Mouse (Mus musculus) stomach, embryonic 16.5 days (tissue): ENCODE results near the gene Dbp. TPM values are rescaled to one million over a fixed set of nuclear protein-coding genes. Genes with fewer than 3 reads are reported as not detected.

Experiments used
- ATAC-seq: fragments of 200-750 bp; cut with Nextera tagmentation; 2 replicates; pipeline ENCODE4 v1.8.0; 2017; ENCODE audit warnings: moderate number of reproducible peaks, moderate TSS enrichment; ENCODE audit not compliant: insufficient read depth, low FRiP score
- H3K27ac ChIP-seq: fragments of 300-500 bp; sonication (generic); 2 replicates; pipeline ENCODE4 v1.5.1; 2014; ENCODE audit warnings: low read length
- H3K27me3 ChIP-seq: fragments of 300-500 bp; sonication (generic); 2 replicates; pipeline ENCODE4 v1.6.1; 2014; ENCODE audit warnings: low read length, control low read depth, mixed read lengths; ENCODE audit not compliant: control insufficient read depth, insufficient read depth
- H3K36me3 ChIP-seq: fragments of 300-500 bp; sonication (generic); 2 replicates; pipeline ENCODE4 v1.6.1; 2014; ENCODE audit warnings: low read length; ENCODE audit not compliant: control insufficient read depth, insufficient read depth
- H3K4me1 ChIP-seq: fragments of 300-500 bp; sonication (generic); 2 replicates; pipeline ENCODE4 v1.6.1; 2014; ENCODE audit warnings: low read length, control low read depth, mixed read lengths; ENCODE audit not compliant: control insufficient read depth, insufficient read depth
- H3K4me2 ChIP-seq: fragments of 300-500 bp; sonication (generic); 2 replicates; pipeline ENCODE4 v1.6.1; 2014; ENCODE audit warnings: low read depth, low read length, mixed read lengths
- H3K4me3 ChIP-seq: fragments of 300-500 bp; sonication (generic); replicated peaks from 2 replicates; pipeline ENCODE4 v1.5.1; 2014; ENCODE audit warnings: mild to moderate bottlenecking, low read length
- H3K9ac ChIP-seq: fragments of 300-500 bp; sonication (generic); 2 replicates; pipeline ENCODE4 v1.6.1; 2014; ENCODE audit warnings: low read length
- H3K9me3 ChIP-seq: fragments of 300-500 bp; sonication (generic); replicated peaks from 2 replicates; pipeline ENCODE4 v1.6.1; 2016; ENCODE audit warnings: low read length, control low read depth; ENCODE audit not compliant: control insufficient read depth
- WGBS: fragments of 180-500 bp; shearing (Covaris S2); extraction: QIAGEN DNeasy Blood & Tissue Kit; methylation state at CpG from one replicate; pipeline ENCODE4 v1.1.7; 2014; 5-methylcytosine and 5-hydroxymethylcytosine counted together
- polyA plus RNA-seq: library from polyadenylated mRNA; unstranded; fragments of >200 nt; fragmentation: Nextera tagmentation; extraction: Ambion mirVana; gene quantifications from 2 replicates; pipeline ENCODE4 v1.2.1, GENCODE M21; 2015

Gene Dbp
- polyA plus RNA-seq, 1 experiment from 2014 or later = 2.9 TPM

DNA sequence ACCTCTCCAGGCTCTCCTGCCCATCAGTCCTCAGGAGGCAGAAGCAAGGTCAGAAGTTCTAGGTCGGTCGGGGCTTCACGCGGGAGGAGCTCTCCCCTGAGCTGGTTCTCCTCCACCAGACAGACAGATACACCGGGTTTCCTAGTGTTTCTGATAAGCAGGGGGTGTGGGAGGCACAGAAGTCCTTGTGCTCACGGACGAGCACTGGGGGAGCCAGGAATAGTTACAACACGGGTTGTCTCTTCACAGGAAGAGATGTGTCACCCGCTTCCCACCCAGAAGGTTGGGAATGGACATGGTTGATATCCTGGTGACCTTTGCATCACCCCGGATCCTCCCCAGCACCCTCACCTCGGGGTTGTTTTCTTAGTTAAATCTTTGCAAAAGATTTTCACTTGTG lies 15.1 kb upstream of the Dbp start:
- Histone ChIP-seq H3K9ac (no peak overlapping the region), H3K4me1 (peaks cover 20% of the 10 kb centered on the region), H3K4me2 (no peak overlapping the region), H3K36me3 (no peaks in the 10 kb centered on the region), H3K4me3 (no peak overlapping the region), H3K9me3 (no peaks in the 10 kb centered on the region), H3K27ac (no peak overlapping the region), H3K27me3 (no peaks in the 10 kb centered on the region)
- no peak for ATAC-seq
- WGBS = 58% methylated on average over 11 of the region's 11 CpGs

GRCm38 (mm10) chr7:45692364-45692763 lies 12.5 kb upstream of the Dbp start:
- no peaks in the 10 kb centered on the region for H3K27me3 ChIP-seq
- no peak for ATAC-seq
- no peak overlapping the region for H3K4me3 ChIP-seq
- WGBS = 83% methylated on average over 2 of the region's 2 CpGs
- no peak overlapping the region for H3K9ac ChIP-seq
- H3K4me2 ChIP-seq = no peak overlapping the region
- no peaks in the 10 kb centered on the region for H3K9me3 ChIP-seq
- no peaks in the 10 kb centered on the region for H3K4me1 ChIP-seq
- H3K36me3 ChIP-seq = no peaks in the 10 kb centered on the region
- H3K27ac ChIP-seq = no peak overlapping the region

DNA sequence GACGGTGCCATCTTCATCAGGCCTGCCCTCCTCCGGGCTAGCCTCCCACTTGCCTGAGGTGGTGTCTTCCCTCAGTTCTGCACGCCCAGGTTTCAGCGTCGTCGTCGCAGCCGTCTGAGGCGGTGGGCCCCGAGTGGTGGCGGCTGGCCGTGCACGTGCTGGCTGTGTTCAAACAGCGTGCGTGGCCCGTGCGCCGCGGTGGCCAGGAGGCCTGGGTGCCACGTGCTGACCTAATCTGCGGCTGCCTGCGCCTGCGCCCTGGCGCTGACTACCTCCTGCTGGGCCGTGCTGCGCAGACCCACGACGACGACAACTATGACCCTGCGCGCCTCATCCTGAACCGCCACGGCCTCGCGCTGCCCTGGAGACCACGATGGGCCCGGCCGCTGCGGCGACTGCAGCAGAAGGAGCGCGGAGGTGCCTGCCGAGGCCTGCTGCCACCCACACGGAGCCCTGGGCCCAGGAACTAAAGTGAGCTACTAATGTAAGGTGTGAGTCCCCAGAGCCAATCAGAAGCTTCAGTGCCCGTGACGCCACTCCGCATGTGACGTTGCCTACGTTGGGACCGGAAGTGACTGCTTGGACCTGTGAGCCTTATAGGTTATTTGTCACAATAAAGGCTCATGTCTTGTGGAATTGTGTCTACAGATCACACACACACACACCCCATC lies 10.8 kb upstream of the Dbp start, which contains the start of gene Sec1:
Gene Sec1 (minus strand): TSS at position 482 of the 671 bp plus-strand sequence.
- H3K27me3 ChIP-seq = peaks cover 6% of the 10 kb centered on the region; the same call in 1 of the 2 replicates
- no peaks in the 10 kb centered on the region for H3K4me1 ChIP-seq
- H3K27ac ChIP-seq = no peak within 1 kb of the TSS
- 90% methylated on average over 50 of the region's 50 CpGs for WGBS
- no peaks in the 10 kb centered on the region for H3K9me3 ChIP-seq
- H3K36me3 ChIP-seq = no peaks in the 10 kb centered on the region
- H3K4me2 ChIP-seq = no peak within 1 kb of the TSS
- H3K4me3 ChIP-seq = no peak within 1 kb of the TSS
- ATAC-seq = no peak
- H3K9ac ChIP-seq = no peak within 1 kb of the TSS

DNA sequence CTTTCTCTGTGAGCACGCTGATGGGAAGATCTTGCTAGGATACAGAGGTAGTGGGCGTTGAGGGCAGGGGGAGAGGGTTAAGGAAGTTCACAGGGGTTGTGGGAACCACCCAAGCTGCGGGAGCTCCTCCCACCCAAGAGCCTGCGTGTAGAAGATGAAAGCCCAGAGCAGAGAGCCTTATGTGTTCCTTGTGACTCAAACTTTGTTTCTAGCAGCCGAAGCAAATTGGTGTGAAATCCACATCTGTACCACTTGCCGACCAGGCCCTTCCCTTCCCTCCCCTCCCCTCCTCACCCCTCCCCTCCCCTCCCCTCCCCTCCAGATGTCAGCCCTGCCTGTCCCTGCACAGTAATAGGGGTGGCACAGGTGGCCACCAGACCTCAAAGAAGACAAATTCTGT lies 9.8 kb upstream of the Dbp start:
- Histone ChIP-seq H3K9ac (no peak overlapping the region), H3K4me3 (no peak overlapping the region), H3K27ac (no peak overlapping the region), H3K9me3 (no peaks in the 10 kb centered on the region), H3K4me1 (peaks cover 4% of the 10 kb centered on the region), H3K36me3 (no peaks in the 10 kb centered on the region), H3K27me3 (peaks cover 15% of the 10 kb centered on the region; the same call in 1 of the 2 replicates), H3K4me2 (no peak overlapping the region)
- ATAC-seq = no peak; the same call in 1 of the 2 replicates
- 15% methylated on average over 6 of the region's 6 CpGs for WGBS

DNA sequence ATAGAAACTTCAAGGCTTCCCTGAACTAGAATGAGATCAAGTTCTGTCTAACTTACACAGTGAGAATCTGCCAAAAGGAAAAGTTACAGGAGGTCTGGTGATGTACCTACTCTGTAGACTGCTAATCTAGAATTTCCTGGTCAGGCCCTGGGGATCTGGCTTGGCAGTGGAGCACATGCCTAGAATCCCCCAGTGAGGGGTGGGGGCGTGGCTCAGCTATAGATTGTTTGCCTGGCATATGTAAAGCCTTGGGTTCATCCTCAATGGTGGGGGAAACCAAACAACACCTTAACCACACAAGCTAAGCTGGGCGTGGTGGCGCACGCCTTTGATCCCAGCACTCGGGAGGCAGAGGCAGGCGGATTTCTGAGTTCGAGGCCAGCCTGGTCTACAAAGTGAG lies 7.0 kb upstream of the Dbp start:
- Histone ChIP-seq H3K27me3 (peaks cover 20% of the 10 kb centered on the region; the same call in 1 of the 2 replicates), H3K9ac (no peak overlapping the region), H3K4me1 (peaks cover 10% of the 10 kb centered on the region), H3K27ac (no peak overlapping the region), H3K4me3 (no peak overlapping the region), H3K4me2 (no peak overlapping the region), H3K36me3 (no peaks in the 10 kb centered on the region), H3K9me3 (no peaks in the 10 kb centered on the region)
- no peak for ATAC-seq
- WGBS = 80% methylated on average over 6 of the region's 7 CpGs

GRCm38 (mm10) chr7:45699523-45700141 lies 5.3 kb upstream of the Dbp start, which contains the start of gene Car11:
TSS of gene Car11 (plus strand) at chr7:45699843.
- peaks cover 20% of the 10 kb centered on the region; the same call in 1 of the 2 replicates for H3K27me3 ChIP-seq
- peak within 1 kb of the TSS; percentile 54 for H3K9ac ChIP-seq
- 2% methylated on average over 36 of the region's 36 CpGs for WGBS
- peaks cover 18% of the 10 kb centered on the region for H3K4me1 ChIP-seq
- H3K4me3 ChIP-seq = peak within 1 kb of the TSS; percentile 40
- no peak within 1 kb of the TSS for H3K27ac ChIP-seq
- ATAC-seq = no peak
- peak within 1 kb of the TSS; percentile 57 for H3K4me2 ChIP-seq
- H3K36me3 ChIP-seq = no peaks in the 10 kb centered on the region
- H3K9me3 ChIP-seq = no peaks in the 10 kb centered on the region

- H3K9ac ChIP-seq = peak overlapping the region; percentile 54
- no peak overlapping the region for H3K27ac ChIP-seq
- 2% methylated on average over 20 of the region's 20 CpGs for WGBS
- peak overlapping the region; percentile 40 for H3K4me3 ChIP-seq
- H3K27me3 ChIP-seq = peaks cover 20% of the 10 kb centered on the region; the same call in 1 of the 2 replicates
- peaks cover 19% of the 10 kb centered on the region for H3K4me1 ChIP-seq
- no peak for ATAC-seq
- peak overlapping the region; percentile 57 for H3K4me2 ChIP-seq
- no peaks in the 10 kb centered on the region for H3K9me3 ChIP-seq
- H3K36me3 ChIP-seq = no peaks in the 10 kb centered on the region
These were observed 4.4 kb upstream of the Dbp start for GRCm38 (mm10) chr7:45700301-45701015.

- no peaks in the 10 kb centered on the region for H3K36me3 ChIP-seq
- peaks cover 20% of the 10 kb centered on the region; the same call in 1 of the 2 replicates for H3K27me3 ChIP-seq
- peak overlapping the region; percentile 57 for H3K4me2 ChIP-seq
- peak overlapping the region; percentile 40 for H3K4me3 ChIP-seq
- H3K9me3 ChIP-seq = no peaks in the 10 kb centered on the region
- no peak for ATAC-seq
- whole genome bisulfite sequencing = 36% methylated on average over 11 of the region's 11 CpGs
- peak overlapping the region; percentile 54 for H3K9ac ChIP-seq
- peak overlapping the region; percentile 5; the same call in 1 of the 2 replicates for H3K27ac ChIP-seq
- peaks cover 25% of the 10 kb centered on the region for H3K4me1 ChIP-seq
These were observed 3.8 kb upstream of the Dbp start for GRCm38 (mm10) chr7:45701072-45701471.

DNA sequence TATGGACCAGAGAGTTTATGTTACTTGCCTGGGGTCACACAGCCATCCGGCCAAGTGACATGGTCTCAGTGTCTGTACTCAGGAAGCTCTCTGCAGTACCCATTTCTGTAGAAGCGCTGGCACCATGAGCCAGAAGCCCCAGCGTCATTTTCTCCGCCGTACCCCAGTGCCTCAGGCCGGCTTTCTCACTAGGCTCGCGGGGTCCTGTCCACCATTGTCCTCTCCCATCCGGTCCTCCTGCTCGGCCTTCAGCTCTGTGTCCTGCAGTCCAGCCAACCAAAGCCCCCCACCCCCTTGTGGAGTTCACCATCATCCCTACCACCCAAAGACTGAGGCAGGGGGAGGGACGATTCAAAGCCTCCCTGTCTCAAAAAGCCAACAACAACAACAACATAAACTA lies 3.3 kb upstream of the Dbp start:
- H3K36me3 ChIP-seq = no peaks in the 10 kb centered on the region
- WGBS = 88% methylated on average over 11 of the region's 11 CpGs
- no peak overlapping the region for H3K27ac ChIP-seq
- H3K9me3 ChIP-seq = no peaks in the 10 kb centered on the region
- H3K4me2 ChIP-seq = 0 out of 2 replicates have a peak overlapping the region, but pooled peaks have one; percentile 57
- H3K27me3 ChIP-seq = peaks cover 20% of the 10 kb centered on the region; the same call in 1 of the 2 replicates
- H3K4me3 ChIP-seq = 0 out of 2 replicates have a peak overlapping the region, but pooled peaks have one; percentile 40
- H3K4me1 ChIP-seq = peaks cover 28% of the 10 kb centered on the region
- ATAC-seq = no peak
- no peak overlapping the region for H3K9ac ChIP-seq
